8 mouse cellular contexts compared by ENCODE assay signal in the genomic region with DNA sequence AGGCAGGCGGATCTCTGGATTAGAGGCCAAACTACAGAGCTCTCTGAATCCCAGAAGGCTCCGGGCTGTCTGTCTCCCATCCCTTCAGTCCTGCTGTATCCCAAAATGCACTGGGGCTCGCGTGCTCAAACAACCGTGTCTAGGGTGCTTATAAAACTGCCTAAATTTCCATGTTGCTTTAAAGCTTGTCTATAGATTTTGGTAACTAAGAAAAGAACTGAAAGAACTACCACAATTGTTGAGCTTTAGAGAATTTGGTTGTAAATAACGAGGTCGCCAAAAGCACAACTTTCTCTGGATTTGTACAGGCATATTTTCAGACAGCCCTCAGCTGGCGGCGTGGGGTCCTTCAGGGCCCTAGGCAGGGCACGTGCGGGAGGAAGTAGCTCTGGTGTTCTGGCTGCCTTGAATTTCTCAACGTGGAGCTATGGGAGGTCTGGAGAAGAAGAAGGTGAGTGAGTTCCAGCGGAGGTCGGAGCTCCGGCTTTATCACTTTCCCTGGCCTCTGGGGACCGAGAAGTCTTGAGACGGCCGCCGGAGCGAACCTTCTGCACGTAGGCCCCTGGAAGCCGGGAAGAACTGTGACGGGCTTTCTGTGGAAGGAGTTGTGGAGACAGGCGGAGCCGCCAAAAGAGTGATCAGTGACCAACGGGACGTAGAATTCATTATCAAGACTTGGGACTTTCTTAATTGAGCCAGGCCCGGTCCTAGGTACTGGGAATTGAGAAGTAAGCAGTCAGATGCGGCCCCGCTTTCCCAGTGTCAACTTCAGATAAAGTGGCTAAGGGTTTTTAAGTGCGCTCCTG. TPM values are rescaled to one million over a fixed set of nuclear protein-coding genes. Genes with fewer than 3 reads are reported as not detected.
A peak's percentile ranks its signal among the peaks of the same experiment; 100 is the strongest.
DNase-seq lines count a peak whose midpoint lies in the region; ATAC-seq lines count a peak whose summit lies in the region.

A gene (plus strand): TSS at position 366 of the 806 bp plus-strand sequence.

- under 1% methylated on average over 31 of the region's 31 CpGs for WGBS in hindbrain, embryonic 11.5 days

- H3K4me3 ChIP-seq in hindbrain, embryonic 11.5 days (ENCODE audit: low read depth, low read length), result peak within 1 kb of the TSS; percentile 79

- ATAC-seq in hindbrain, embryonic 11.5 days (ENCODE audit: low FRiP score), result peak; percentile 95

- peak within 1 kb of the TSS; percentile 71 for H3K9ac ChIP-seq in hindbrain, embryonic 11.5 days (ENCODE audit: low read depth, low read length)

- 0 out of 2 replicates have a peak, but pooled peaks cover 3% of the 10 kb centered on the region for H3K36me3 ChIP-seq in hindbrain, embryonic 11.5 days (ENCODE audit: control insufficient read depth, insufficient read depth, low read length)

- H3K4me1 ChIP-seq in hindbrain, embryonic 11.5 days (replicated peaks; ENCODE audit: control insufficient read depth, insufficient read depth, low read length), result no peaks in the 10 kb centered on the region; the same call in 1 of the 2 replicates

- H3K27ac ChIP-seq in hindbrain, embryonic 11.5 days (ENCODE audit: low read depth, low read length), result 0 out of 2 replicates have a peak within 1 kb of the TSS, but pooled peaks have one; percentile 27

- H3K9me3 ChIP-seq in hindbrain, embryonic 11.5 days (ENCODE audit: control insufficient read depth, low read length), result no peaks in the 10 kb centered on the region

- DNase-seq in Muller cell, postnatal 12 days (ENCODE audit: inconsistent ontology term), result peak; percentile 94
- DNase-seq in cerebellum, adult 9-10 months, result peak; percentile 92
- DNase-seq in frontal cortex, adult 2 months (ENCODE audit: extremely low spot score in 1 of 2, low spot score in 1 of 2), result peak; percentile 69 to 91
- DNase-seq in hindbrain, embryonic 11.5 days (ENCODE audit: low spot score), result peak; percentile 86
- peak; percentile 73 to 85 for DNase-seq in layer of hippocampus, postnatal 10 days (ENCODE audit: low spot score in 2 of 2)
- peak; percentile 83 for DNase-seq in lung, postnatal 10 days
- DNase-seq in ovary, postnatal 36 days (ENCODE audit: low spot score), result peak; percentile 72
- DNase-seq in thymus, postnatal 25 days, result peak; percentile 79

- no peaks in the 10 kb centered on the region for H3K27me3 ChIP-seq in hindbrain, embryonic 11.5 days (ENCODE audit: control insufficient read depth, insufficient read depth, low read length)

- peak within 1 kb of the TSS; percentile 64 for H3K4me2 ChIP-seq in hindbrain, embryonic 11.5 days (replicated peaks; ENCODE audit: low read depth, low read length)

RNA-seq across cellular contexts. Expression of the gene that starts here (rescaled TPM):
- polyA plus RNA-seq in frontal cortex, adult 2 months (2012; rRNA removed), result 34.4 and 36.9 TPM in 2 replicates
- 65.7 and 71.9 TPM in 2 replicates for polyA plus RNA-seq in hindbrain, embryonic 11.5 days (2014; fragmentation: Nextera tagmentation; extraction: Ambion mirVana)
- total RNA-seq in layer of hippocampus, postnatal 10 days (2021), result 10 to 100 TPM; 37.1 to 51.0 TPM

Comparison
In these comparisons a context has a peak if more than half of its experiments do, and no peak if none do; other contexts are left out.
1. Peak in every context shown above with its lines: DNase-seq, ATAC-seq, H3K4me3 ChIP-seq and H3K27ac ChIP-seq.